Mouse (Mus musculus): ENCODE results near the gene Cd244a.

DNA sequence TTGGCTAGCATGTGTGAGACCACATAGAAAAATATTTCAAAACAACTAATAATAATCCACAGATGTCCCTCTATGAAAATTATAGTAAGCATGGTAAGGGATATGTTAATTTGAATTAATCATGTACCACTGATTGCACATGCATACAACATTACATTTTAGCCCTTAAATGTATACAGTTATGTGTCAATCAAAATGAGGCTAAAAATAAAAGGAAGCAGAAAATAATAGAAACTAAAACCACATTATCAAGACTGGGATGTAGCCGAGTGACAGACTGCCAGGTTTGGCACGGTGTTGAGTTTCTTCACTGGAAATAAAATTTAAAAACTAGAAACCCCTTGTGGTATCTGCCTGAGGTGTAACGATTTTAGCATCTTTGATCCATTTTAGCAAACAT lies 60.7 kb downstream of the Cd244a start:
- TF ChIP-seq POLR2A (IDR thresholded peaks at IDR 0.05; ENCODE audit: control insufficient read depth, extremely low read depth, insufficient read depth, low read length, poor library complexity) (no peak), CTCF (IDR thresholded peaks at IDR 0.05; ENCODE audit: borderline replicate concordance, control insufficient read depth, extremely low read depth, insufficient read depth, low read length, poor library complexity) (no peak)
